Mouse (Mus musculus) left cerebral cortex, adult 9 months (tissue): ENCODE results near the gene Cdc123.

Experiments
- DNase-seq, 2 experiments: peaks; one replicate each; pipeline ENCODE4 v3.0.0; 2022; ENCODE audit warnings: low spot score in 2 of 2

Gene Cdc123

GRCm38 (mm10) chr2:5804440-5805045 lies 40.4 kb downstream of the Cdc123 start:
- no peak for DNase-seq

- DNase-seq = no peak
Measured at GRCm38 (mm10) chr2:5801927-5802590, 42.9 kb downstream of the Cdc123 start.

GRCm38 (mm10) chr2:5801182-5801640 lies 43.8 kb downstream of the Cdc123 start:
- no peak for DNase-seq

- no peak for DNase-seq
Measured at GRCm38 (mm10) chr2:5797816-5798672, 46.9 kb downstream of the Cdc123 start.

GRCm38 (mm10) chr2:5793771-5794170 lies 51.2 kb downstream of the Cdc123 start:
- DNase-seq = no peak

- no peak for DNase-seq
Measured at GRCm38 (mm10) chr2:5792056-5792455, 52.9 kb downstream of the Cdc123 start.

- DNase-seq = no peak
Measured at GRCm38 (mm10) chr2:5789625-5790160, 55.3 kb downstream of the Cdc123 start.

GRCm38 (mm10) chr2:5787391-5787790 lies 57.6 kb downstream of the Cdc123 start:
- DNase-seq = no peak

GRCm38 (mm10) chr2:5772464-5772863 lies 72.5 kb downstream of the Cdc123 start:
- DNase-seq = no peak

GRCm38 (mm10) chr2:5770708-5771241 lies 74.2 kb downstream of the Cdc123 start:
- peak; percentile 56 to 80 for DNase-seq

GRCm38 (mm10) chr2:5769630-5770029 lies 75.3 kb downstream of the Cdc123 start:
- DNase-seq = no peak

- no peak for DNase-seq
Measured at GRCm38 (mm10) chr2:5768946-5769345, 76.0 kb downstream of the Cdc123 start.

- no peak for DNase-seq
Measured at GRCm38 (mm10) chr2:5762031-5762430, 82.9 kb downstream of the Cdc123 start.

GRCm38 (mm10) chr2:5760479-5761008 lies 84.4 kb downstream of the Cdc123 start:
- DNase-seq = no peak

- DNase-seq = no peak
Measured at GRCm38 (mm10) chr2:5758569-5758968, 86.4 kb downstream of the Cdc123 start.

- DNase-seq = no peak
Measured at GRCm38 (mm10) chr2:5750872-5751271, 94.1 kb downstream of the Cdc123 start.

- no peak for DNase-seq
Measured at GRCm38 (mm10) chr2:5749210-5749609, 95.8 kb downstream of the Cdc123 start.

- no peak for DNase-seq
Measured at GRCm38 (mm10) chr2:5747545-5748043, 97.4 kb downstream of the Cdc123 start.

- no peak for DNase-seq
Measured at GRCm38 (mm10) chr2:5746529-5746928, 98.4 kb downstream of the Cdc123 start.
